Mouse (Mus musculus): ENCODE measurements around the gene Slc26a9. TPM values are rescaled to one million over a fixed set of nuclear protein-coding genes. Genes with fewer than 3 reads are reported as not detected.
A peak's percentile ranks its signal among the peaks of the same experiment; 100 is the strongest.

Slc26a9 gene
- total RNA-seq, 2 experiments from 2014 or later, result not detected

DNA sequence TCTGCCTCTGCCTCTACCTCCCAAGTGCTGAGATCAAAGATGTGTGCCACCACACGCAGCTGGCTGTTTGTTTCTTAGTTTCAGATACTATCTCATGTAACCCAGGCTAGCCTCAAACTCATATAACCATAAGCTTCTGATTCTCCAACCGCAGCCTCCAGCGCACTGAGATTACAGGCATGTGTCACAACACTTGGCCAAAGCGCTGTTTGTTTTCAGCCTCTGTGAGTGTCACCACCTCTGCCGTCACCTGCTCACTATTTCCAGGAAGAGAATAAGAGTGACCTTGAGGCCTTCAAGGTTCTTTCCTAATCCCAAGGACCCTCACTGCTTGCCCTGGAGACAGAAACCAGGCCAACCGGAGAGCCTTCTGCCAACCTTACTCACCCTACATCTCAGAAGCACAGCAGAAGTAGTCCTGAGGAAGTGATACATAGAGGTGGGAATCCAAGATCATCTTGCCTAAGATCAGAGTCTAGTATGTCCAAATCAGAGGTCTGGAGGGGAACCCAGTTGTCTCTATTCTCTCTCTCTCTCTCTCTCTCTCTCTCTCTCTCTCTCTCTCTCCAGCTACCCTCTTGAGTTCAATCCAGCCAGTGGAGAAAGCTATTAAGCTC is 9.1 kb upstream of the Slc26a9 start:
- ATAC-seq (replicated peaks; ENCODE audit: poor library complexity, severe bottlenecking), result peak; percentile 69

DNA sequence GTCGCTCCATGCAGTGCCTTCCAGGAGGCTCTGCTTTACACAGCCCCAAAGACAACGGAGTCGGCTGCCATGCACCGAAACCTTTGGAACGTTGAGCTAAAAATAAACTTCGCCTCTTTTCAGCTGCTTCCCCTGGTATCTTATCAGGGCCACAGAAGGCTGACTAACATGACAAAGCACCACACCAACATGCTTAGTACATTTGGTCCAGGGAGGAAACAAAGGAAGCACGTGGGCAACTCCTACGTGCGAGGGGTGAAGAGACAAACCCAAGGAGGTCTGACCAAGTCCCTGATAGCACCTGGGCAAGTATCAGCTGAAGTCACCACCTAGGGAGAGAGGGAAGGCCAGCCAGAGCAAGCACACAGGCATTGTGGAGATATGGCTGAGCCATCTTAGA is 7.3 kb upstream of the Slc26a9 start:
- ATAC-seq (replicated peaks; ENCODE audit: poor library complexity, severe bottlenecking), result no peak; the same call in 1 of the 2 replicates

GRCm38 (mm10) chr1:131737269-131737668 is 6.6 kb upstream of the Slc26a9 start:
- ATAC-seq (replicated peaks; ENCODE audit: poor library complexity, severe bottlenecking), result no peak

- ATAC-seq (replicated peaks; ENCODE audit: poor library complexity, severe bottlenecking), result peak; percentile 33
Measured at GRCm38 (mm10) chr1:131738760-131739159, 5.1 kb upstream of the Slc26a9 start.

DNA sequence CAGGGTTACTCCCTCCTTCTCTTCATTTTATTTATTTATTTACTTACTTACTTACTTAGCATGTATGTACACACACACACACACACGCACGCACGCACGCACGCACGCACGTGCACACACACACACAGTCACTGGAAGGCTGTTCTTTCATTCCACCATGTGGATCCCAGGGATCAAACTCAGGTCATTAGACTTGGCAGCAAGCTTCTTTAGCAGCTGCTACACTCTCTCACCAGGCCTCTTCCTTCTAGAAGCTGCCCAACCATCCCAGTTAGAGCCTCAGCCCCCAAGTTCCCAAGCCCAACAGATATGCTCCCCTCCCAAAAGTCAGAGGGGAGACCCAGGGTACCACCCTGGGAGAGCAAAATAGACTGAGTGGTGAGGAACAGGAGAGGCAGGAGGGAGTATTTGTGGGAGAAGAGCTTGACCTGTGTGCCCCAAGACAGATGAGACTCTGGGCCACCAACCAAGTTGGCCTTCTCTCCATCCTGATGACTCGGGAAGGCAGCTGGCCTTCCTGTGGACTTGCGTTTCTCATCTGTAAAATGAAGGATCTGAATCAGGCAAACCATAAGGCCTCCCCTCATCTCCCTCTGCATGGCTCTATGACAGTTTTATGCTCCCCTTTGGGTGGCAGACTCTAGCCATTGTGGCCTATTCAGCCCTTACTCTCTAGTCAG is 4.2 kb upstream of the Slc26a9 start:
- ATAC-seq (replicated peaks; ENCODE audit: poor library complexity, severe bottlenecking), result no peak

DNA sequence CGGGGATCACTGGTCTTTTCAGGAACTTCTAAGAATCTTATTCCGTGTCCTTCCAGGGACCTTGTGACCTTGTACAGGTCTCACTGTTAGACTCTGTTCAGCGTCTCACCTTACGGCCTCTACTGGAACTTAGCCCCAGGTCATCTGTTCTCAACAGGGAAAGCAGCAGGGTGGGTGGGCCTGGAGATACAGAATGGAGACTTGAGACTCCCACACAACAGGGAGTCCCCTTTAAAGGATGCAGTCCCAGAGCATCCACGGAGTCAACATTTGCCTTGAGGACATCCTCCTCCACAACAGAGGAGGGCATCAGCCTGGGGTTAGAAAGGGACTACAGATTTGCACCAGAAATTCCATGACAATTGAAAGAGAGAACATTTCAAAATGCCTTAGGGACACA is 1.6 kb downstream of the Slc26a9 start:
- no peak for ATAC-seq (replicated peaks; ENCODE audit: poor library complexity, severe bottlenecking)

DNA sequence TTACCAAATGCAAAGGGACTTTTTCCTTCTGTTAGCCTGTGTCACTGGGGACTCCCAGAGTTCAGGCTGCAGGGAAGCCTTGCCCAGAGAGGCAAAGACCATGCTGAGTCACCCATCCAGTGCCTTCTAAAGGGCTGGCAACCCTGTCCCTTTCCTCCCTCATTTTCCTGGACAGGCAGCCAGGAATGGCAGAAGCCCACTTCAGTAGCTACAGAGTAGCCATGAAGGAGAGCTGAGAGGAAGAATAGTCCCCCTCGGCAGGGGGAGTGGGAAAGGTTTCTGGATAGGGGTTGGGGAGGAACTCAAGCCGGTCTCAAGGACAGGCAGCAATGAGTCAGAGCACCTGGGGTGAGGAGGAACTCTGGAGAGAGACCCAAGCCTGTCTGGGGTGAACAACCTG is 3.9 kb downstream of the Slc26a9 start:
- ATAC-seq (replicated peaks; ENCODE audit: poor library complexity, severe bottlenecking), result no peak

DNA sequence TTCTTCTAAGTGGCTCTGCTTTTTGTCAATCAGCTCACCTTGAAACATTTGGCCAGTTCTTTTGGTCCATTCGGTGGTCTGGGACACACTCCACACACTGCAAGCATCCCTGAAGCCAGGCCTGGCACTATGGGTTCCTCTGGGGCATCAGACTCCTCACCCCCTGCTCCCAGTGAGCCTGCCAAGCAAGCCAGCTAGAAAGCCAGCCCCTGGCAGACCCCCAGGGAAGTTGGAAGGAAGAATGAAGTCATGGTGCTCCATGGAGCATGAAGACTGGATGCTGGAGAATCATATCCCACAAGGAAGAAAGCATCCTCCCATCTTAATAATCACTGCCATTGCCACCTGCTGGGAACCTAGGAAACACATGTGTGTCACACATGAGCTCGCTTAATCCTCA is 4.8 kb downstream of the Slc26a9 start:
- no peak for ATAC-seq (replicated peaks; ENCODE audit: poor library complexity, severe bottlenecking)

DNA sequence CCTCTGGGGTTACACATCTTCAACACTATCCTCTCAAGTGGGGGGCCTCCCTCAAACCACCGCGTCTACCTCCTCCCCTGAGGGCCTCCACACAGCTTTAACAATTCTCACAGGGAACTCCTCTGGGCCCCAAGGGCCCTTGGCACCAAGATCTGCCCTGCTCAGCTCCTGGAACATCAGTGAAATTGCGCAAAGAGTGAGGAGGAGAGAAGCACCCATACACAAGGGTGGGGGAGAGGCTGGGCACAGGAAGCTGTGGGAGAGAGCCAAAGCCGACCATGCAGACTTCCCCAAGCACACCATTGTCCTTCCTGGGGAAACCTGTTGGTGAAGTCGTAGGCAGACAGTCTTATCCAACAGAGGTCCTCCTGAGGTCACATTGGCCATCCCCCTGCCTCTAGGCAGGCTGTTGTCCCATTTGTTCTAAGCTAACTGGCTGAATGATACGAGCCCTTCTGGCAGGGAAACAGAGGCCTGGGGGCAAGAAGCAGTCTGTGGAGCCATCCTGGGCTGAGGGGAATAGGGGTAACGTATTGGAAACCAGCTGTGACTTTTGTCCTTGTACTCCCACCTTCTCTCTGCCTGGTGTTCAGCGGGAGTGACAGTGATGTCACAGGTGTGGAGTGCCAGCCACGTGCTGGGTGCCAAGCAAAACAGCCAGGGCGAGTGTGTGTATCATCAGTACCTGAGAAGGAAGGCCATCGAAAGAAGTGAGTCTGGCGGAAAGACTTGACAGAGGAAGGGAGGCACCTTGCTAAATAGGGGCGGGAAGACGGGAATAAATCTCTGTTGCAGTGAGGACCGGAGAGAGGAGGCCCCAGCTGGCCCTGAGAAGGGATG is 6.1 kb downstream of the Slc26a9 start:
- peak; percentile 74 for ATAC-seq (replicated peaks; ENCODE audit: poor library complexity, severe bottlenecking)

DNA sequence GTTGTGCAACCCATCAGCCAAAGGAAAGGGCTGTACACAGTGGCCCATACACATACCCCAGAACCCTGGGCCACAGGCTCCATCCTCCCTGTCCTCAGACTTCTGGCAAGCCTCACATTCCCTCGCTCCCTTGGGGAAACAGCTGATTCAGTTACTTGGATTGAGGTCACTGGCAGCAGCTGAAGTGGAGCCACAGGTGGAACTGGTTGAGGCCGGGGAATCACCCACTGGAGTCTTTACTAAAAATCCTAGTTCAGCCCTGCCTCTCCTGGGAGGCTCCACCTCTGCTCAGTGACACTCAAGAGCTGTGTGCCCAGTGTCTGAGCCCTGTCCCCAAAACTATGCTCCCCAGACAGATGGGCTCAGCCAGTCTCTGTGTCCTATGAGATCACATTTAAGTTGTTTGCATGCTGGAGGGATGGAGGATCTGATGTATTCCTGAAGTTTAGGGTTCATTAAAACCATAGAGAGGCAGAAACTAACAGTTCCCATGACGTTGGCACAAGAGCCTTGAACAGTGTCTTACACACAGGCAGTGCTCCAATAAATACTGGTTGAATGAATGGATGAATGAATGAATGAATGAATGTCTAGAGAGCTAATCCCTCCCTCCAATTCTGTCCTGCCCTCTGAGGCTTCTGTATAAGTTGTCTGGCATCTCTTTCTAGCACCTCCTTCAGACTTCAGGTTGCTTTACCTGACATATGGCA is 7.5 kb downstream of the Slc26a9 start:
- ATAC-seq (replicated peaks; ENCODE audit: poor library complexity, severe bottlenecking), result no peak

DNA sequence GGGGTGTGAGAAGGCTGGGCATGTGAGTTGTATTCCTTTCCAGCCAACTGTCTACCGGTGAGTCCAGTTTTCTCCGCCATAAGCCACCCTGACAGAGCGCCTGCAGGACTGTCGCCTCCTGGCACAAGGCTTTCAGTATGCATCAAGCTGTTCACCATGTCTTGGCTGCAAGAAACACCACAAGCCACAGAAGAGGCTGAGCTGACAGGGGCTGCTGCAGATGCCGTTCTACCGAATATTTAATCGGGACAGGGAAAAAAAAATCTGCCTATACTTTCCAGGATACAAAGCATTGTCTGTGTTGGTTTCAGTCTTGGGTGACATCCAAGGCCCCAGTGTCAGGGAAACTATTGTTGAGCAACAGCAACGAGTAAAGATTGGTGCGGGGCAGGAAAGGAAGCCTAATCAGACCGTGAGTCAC is 8.1 kb downstream of the Slc26a9 start:
- peak; percentile 26; the same call in 1 of the 2 replicates for ATAC-seq (replicated peaks; ENCODE audit: poor library complexity, severe bottlenecking)

DNA sequence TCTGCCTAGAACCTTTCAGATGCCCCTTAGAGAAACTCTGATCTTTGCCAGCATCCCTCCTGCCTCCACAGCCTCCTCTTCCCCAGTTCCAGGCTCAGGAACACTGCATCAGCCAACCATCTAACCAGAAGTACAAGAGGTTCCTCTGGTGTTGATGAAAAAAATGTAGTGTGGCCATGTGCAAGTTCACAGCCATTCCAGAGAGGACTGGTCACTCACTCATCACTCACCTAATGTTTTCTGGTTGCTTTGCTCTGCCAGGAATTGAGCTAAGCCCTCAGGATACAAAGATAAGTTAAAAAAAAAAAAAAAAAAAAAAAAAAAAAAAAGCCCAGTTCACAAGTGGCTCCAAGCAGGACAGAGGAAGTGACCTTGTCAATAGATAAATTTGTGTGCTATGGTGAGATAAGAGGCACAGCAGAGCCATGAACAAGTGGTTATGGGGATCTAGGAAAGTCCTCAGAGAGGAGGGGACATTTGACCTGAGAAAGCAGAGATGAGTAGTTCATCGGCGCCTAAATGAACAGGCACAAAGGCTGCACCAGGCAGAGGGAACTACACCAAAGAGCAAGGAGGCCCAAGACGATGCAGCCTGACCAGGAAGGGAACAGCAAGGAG is 10.5 kb downstream of the Slc26a9 start:
- peak; percentile 27 for ATAC-seq (replicated peaks; ENCODE audit: poor library complexity, severe bottlenecking)

DNA sequence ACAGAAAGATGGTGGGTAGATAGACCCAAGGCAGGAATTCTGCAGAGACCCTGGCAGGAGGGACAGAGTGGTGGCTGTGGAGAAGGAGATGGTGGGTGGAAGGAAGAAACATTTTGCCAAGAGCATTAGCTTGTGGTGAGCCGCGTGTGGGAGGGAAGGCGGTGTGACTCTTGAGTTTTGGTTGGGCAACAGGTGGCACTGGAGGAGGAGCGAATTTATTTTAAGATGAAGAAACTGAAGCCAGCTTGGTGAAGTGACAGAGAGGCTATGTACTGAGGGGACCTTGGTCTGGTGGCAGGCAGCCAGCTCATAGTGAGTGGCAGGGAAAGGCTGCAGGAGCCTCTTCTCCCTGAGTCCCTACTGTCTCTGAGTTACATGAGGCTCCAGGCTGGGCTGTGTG is 11.1 kb downstream of the Slc26a9 start:
- ATAC-seq (replicated peaks; ENCODE audit: poor library complexity, severe bottlenecking), result peak; percentile 78

GRCm38 (mm10) chr1:131757211-131757610 is 13.4 kb downstream of the Slc26a9 start:
- ATAC-seq (replicated peaks; ENCODE audit: poor library complexity, severe bottlenecking), result no peak

- no peak for ATAC-seq (replicated peaks; ENCODE audit: poor library complexity, severe bottlenecking)
Measured at GRCm38 (mm10) chr1:131758796-131759195, 15.0 kb downstream of the Slc26a9 start.

DNA sequence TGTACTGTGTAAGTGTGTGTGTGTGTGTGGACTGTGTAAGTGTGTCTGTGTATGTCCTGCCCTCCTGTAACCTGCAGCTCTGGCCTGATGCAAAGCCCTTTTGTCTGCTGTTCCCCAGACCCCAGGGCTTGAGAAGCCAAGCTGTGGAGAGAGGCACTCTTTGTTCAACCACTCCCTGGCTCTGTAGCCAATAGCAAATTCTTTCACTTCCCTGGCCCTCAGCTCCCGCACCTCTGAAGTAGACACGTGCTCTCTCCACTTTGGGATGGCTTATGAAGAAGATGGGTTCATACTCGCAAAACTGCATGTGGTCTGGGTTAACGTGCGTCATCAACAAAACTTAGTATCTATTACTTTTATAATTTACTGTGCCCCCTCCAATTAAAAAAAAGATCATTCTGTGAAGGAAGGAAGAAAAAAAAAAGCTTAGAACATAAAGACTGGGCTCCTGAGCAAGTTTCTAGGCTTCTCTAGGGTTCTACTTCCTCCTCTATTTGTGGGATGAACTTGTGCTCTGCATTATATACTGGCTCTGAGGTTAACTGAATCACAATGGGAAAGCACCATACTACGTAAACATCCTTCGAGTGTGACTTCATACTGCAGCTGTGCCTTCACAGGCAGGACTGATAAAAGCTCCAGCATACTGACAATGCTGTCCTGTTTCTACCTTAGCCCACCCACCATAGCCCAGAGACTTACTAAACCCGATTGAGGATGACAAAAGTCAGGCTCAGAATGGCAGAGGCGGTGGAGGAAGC is 16.0 kb downstream of the Slc26a9 start:
- ATAC-seq (replicated peaks; ENCODE audit: poor library complexity, severe bottlenecking), result peak; percentile 23

DNA sequence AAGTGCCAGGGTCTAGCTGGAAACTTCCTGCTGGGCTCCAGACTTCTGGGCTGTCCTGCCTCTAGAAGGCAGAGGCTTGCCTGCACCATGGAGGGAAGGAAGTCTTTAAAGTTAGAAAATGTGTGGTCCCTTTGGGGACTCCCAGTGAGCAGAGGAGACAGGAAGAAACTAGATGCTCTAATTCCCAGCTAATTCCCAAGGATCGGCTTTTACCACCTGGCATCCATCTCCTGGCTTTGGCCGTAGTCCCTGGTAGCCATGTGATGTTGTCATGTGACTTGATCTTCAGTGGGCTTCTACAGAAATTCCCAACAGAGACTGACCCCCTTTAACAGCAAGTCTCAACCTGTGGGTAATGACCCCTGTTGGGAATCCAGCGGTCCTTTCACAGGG is 16.6 kb downstream of the Slc26a9 start:
- ATAC-seq (replicated peaks; ENCODE audit: poor library complexity, severe bottlenecking), result no peak

- ATAC-seq (replicated peaks; ENCODE audit: poor library complexity, severe bottlenecking), result peak; percentile 69
Measured at GRCm38 (mm10) chr1:131761079-131761831, 17.4 kb downstream of the Slc26a9 start.

- 0 out of 2 replicates have a peak, but pooled peaks have one; percentile 8 for ATAC-seq (replicated peaks; ENCODE audit: poor library complexity, severe bottlenecking)
Measured at GRCm38 (mm10) chr1:131763683-131764082, 19.9 kb downstream of the Slc26a9 start.

Measured in granulocyte monocyte progenitor cell, adult 5-6 weeks (primary cell).